28 mouse cellular contexts compared by ENCODE assay signal in genomic region chr10:94971625-94972161, GRCm38 (mm10). TPM values are rescaled to one million over a fixed set of nuclear protein-coding genes. Genes with fewer than 3 reads are reported as not detected.
"Had no signal": no experiment of that assay in that cellular context is flagged by ENCODE, and none has a peak within 500 bp of the region (broad histone marks: within the 10 kb centered on the region; RNA-seq: fewer than 3 reads in every experiment).

No protein-coding gene starts in this region.

- H3K4me1 ChIP-seq: limb, embryonic 10.5 days; limb, embryonic 12.5 days; limb, embryonic 15.5 days; midbrain, embryonic 10.5 days; midbrain, embryonic 13.5 days; midbrain, embryonic 15.5 days; neural tube, embryonic 12.5 days had no signal

- H3K9me3 ChIP-seq: limb, embryonic 10.5 days; limb, embryonic 12.5 days; limb, embryonic 13.5 days; limb, embryonic 15.5 days; liver, embryonic 12.5 days; liver, embryonic 13.5 days; liver, embryonic 15.5 days; lung, embryonic 15.5 days; midbrain, embryonic 10.5 days; midbrain, embryonic 13.5 days; midbrain, embryonic 15.5 days; neural tube, embryonic 12.5 days had no signal

- H3K4me3 ChIP-seq: limb, embryonic 10.5 days; limb, embryonic 12.5 days; limb, embryonic 13.5 days; limb, embryonic 15.5 days; liver, embryonic 12.5 days; liver, embryonic 13.5 days; liver, embryonic 15.5 days; lung, embryonic 15.5 days; megakaryocyte, embryonic 14.5 days; midbrain, embryonic 10.5 days; midbrain, embryonic 12.5 days; midbrain, embryonic 13.5 days; midbrain, embryonic 15.5 days; myocyte; neural tube, embryonic 12.5 days had no signal

- H3K27ac ChIP-seq: limb, embryonic 10.5 days; limb, embryonic 12.5 days; limb, embryonic 13.5 days; limb, embryonic 15.5 days; liver, embryonic 12.5 days; liver, embryonic 13.5 days; liver, embryonic 14.5 days; liver, embryonic 15.5 days; lung, embryonic 15.5 days; macrophage; midbrain, embryonic 10.5 days; midbrain, embryonic 12.5 days; midbrain, embryonic 13.5 days; midbrain, embryonic 15.5 days; neural tube, embryonic 12.5 days had no signal

- H3K9ac ChIP-seq: limb, embryonic 12.5 days; limb, embryonic 13.5 days; limb, embryonic 15.5 days; liver, embryonic 12.5 days; liver, embryonic 13.5 days; liver, embryonic 14.5 days; liver, embryonic 15.5 days; liver, postnatal 0 days; lung, embryonic 14.5 days; lung, embryonic 15.5 days; midbrain, embryonic 12.5 days; midbrain, embryonic 13.5 days; midbrain, embryonic 15.5 days; neural tube, embryonic 12.5 days had no signal

- DNase-seq: left cerebral cortex, postnatal 4 days; liver; liver, embryonic 13.5 days; liver, postnatal 0 days; lung, adult 18-20 months; lung, adult 2 months; lung, embryonic 14.5 days; lung, postnatal 10 days; lung, postnatal 14 days; lung, postnatal 36 days; lung, postnatal 4 days; midbrain, embryonic 14.5 days had no signal

- H3K36me3 ChIP-seq: limb, embryonic 10.5 days; limb, embryonic 12.5 days; limb, embryonic 13.5 days; limb, embryonic 15.5 days; liver, embryonic 12.5 days; liver, embryonic 13.5 days; liver, embryonic 15.5 days; lung, embryonic 15.5 days; midbrain, embryonic 10.5 days; midbrain, embryonic 12.5 days; midbrain, embryonic 13.5 days; midbrain, embryonic 15.5 days; neural tube, embryonic 12.5 days had no signal

- H3K27me3 ChIP-seq: limb, embryonic 12.5 days; limb, embryonic 13.5 days; limb, embryonic 15.5 days; liver, embryonic 12.5 days; liver, embryonic 15.5 days; lung, embryonic 15.5 days; midbrain, embryonic 12.5 days; midbrain, embryonic 13.5 days; midbrain, embryonic 15.5 days; neural tube, embryonic 12.5 days had no signal

RNA-seq across cellular contexts. Expression of gene Plxnc1, which starts 27.1 kb away (rescaled TPM):
- polyA plus RNA-seq: myocyte had no signal
